Mouse (Mus musculus) embryonic facial prominence, embryonic 11.5 days (tissue): Measurements from ENCODE around the gene Rmnd5b. TPM values are rescaled to one million over a fixed set of nuclear protein-coding genes. Genes with fewer than 3 reads are reported as not detected.

Experiments used
- ATAC-seq: fragments of 200-750 bp; cut with Nextera tagmentation; replicated peaks from 2 replicates; pipeline ENCODE4 v1.8.0; 2017; ENCODE audit warnings: low read depth; ENCODE audit not compliant: insufficient number of reproducible peaks, low FRiP score, low TSS enrichment
- DNase-seq: peaks from one replicate; pipeline ENCODE4 v3.0.0-alpha.2; 2015; ENCODE audit warnings: low spot score
- H3K27ac ChIP-seq: fragments of 300-500 bp; sonication (generic); replicated peaks from 2 replicates; pipeline ENCODE4 v1.5.1; 2014; ENCODE audit warnings: mild to moderate bottlenecking, low read depth, low read length, control low read depth
- H3K27me3 ChIP-seq: fragments of 300-500 bp; sonication (generic); 2 replicates; pipeline ENCODE4 v1.6.1; 2014; ENCODE audit warnings: mild to moderate bottlenecking, low read length, moderate library complexity, mixed read lengths; ENCODE audit not compliant: control insufficient read depth, insufficient read depth
- H3K36me3 ChIP-seq: fragments of 300-500 bp; sonication (generic); replicated peaks from 2 replicates; pipeline ENCODE4 v1.6.1; 2014; ENCODE audit warnings: low read depth, mild to moderate bottlenecking, low read length, moderate library complexity, mixed read lengths; ENCODE audit not compliant: control insufficient read depth, insufficient read depth
- H3K4me1 ChIP-seq: fragments of 300-500 bp; sonication (generic); 2 replicates; pipeline ENCODE4 v1.6.1; 2014; ENCODE audit warnings: low read length, mixed read lengths; ENCODE audit not compliant: control insufficient read depth, insufficient read depth
- H3K4me2 ChIP-seq: fragments of 300-500 bp; sonication (generic); 2 replicates; pipeline ENCODE4 v1.6.1; 2014; ENCODE audit warnings: low read depth, mild to moderate bottlenecking, control low read depth, low read length, moderate library complexity
- H3K4me3 ChIP-seq: fragments of 300-500 bp; sonication (generic); 2 replicates; pipeline ENCODE4 v1.5.1; 2014; ENCODE audit warnings: low read depth, low read length, control low read depth
- H3K9ac ChIP-seq: fragments of 300-500 bp; sonication (generic); replicated peaks from 2 replicates; pipeline ENCODE4 v1.6.1; 2014; ENCODE audit warnings: mild to moderate bottlenecking, control low read depth, low read length
- H3K9me3 ChIP-seq: fragments of 300-500 bp; sonication (generic); replicated peaks from 2 replicates; pipeline ENCODE4 v1.6.1; 2016; ENCODE audit warnings: mild to moderate bottlenecking, low read length, inconsistent platforms, mixed read lengths; ENCODE audit not compliant: control insufficient read depth
- WGBS: fragments of 180-500 bp; shearing (Covaris S2); extraction: QIAGEN DNeasy Blood & Tissue Kit; methylation state at CpG from one replicate; pipeline ENCODE4 v1.1.7; 2014; 5-methylcytosine and 5-hydroxymethylcytosine counted together
- polyA plus RNA-seq: library from polyadenylated mRNA; unstranded; fragments of >200 nt; fragmentation: Nextera tagmentation; extraction: Ambion mirVana; gene quantifications from 2 replicates; pipeline ENCODE4 v1.2.1, GENCODE M21; 2014

Gene Rmnd5b
- polyA plus RNA-seq: 36.0 and 39.0 TPM in 2 replicates

GRCm38 (mm10) chr11:51635525-51636322 is at the start of gene Rmnd5b:
Gene Rmnd5b, minus strand, starts transcription at chr11:51635896.
- H3K4me2 ChIP-seq: peak within 1 kb of the TSS; percentile 81
- no peaks in the 10 kb centered on the region for H3K36me3 ChIP-seq
- ATAC-seq (peak; percentile 68), DNase-seq (peak; percentile 88)
- H3K27ac ChIP-seq: peak within 1 kb of the TSS; percentile 58; the same call in 1 of the 2 replicates
- peak within 1 kb of the TSS; percentile 73 for H3K4me3 ChIP-seq
- H3K9me3 ChIP-seq: no peaks in the 10 kb centered on the region
- WGBS: under 1% methylated on average over 61 of the region's 61 CpGs
- no peaks in the 10 kb centered on the region for H3K4me1 ChIP-seq
- no peaks in the 10 kb centered on the region for H3K27me3 ChIP-seq
- H3K9ac ChIP-seq: peak within 1 kb of the TSS; percentile 64

GRCm38 (mm10) chr11:51681976-51682374 is 46.3 kb upstream of the Rmnd5b start:
- Histone ChIP-seq H3K4me1 (no peaks in the 10 kb centered on the region), H3K36me3 (0 out of 2 replicates have a peak, but pooled peaks cover 2% of the 10 kb centered on the region), H3K9ac (no peak overlapping the region), H3K9me3 (no peaks in the 10 kb centered on the region), H3K4me2 (no peak overlapping the region), H3K4me3 (no peak overlapping the region), H3K27me3 (no peaks in the 10 kb centered on the region), H3K27ac (no peak overlapping the region)
- DNase-seq: no peak
- ATAC-seq: no peak
- WGBS: 47% methylated on average over 8 of the region's 8 CpGs

GRCm38 (mm10) chr11:51681324-51681975 is 45.8 kb upstream of the Rmnd5b start:
- Histone ChIP-seq H3K27ac (no peak overlapping the region), H3K4me1 (no peaks in the 10 kb centered on the region), H3K4me3 (no peak overlapping the region), H3K9me3 (no peaks in the 10 kb centered on the region), H3K27me3 (no peaks in the 10 kb centered on the region), H3K36me3 (0 out of 2 replicates have a peak, but pooled peaks cover 2% of the 10 kb centered on the region), H3K4me2 (no peak overlapping the region), H3K9ac (no peak overlapping the region)
- WGBS: 36% methylated on average over 13 of the region's 13 CpGs
- ATAC-seq: no peak
- peak; percentile 90 for DNase-seq

- H3K27ac ChIP-seq: no peak overlapping the region
- ATAC-seq (no peak), DNase-seq (no peak)
- no peaks in the 10 kb centered on the region for H3K27me3 ChIP-seq
- H3K36me3 ChIP-seq: no peaks in the 10 kb centered on the region
- no peaks in the 10 kb centered on the region for H3K9me3 ChIP-seq
- H3K4me1 ChIP-seq: no peaks in the 10 kb centered on the region
- no peak overlapping the region for H3K4me2 ChIP-seq
- H3K9ac ChIP-seq: no peak overlapping the region
- no peak overlapping the region for H3K4me3 ChIP-seq
- WGBS: 83% methylated on average over 3 of the region's 3 CpGs
Measured at GRCm38 (mm10) chr11:51679466-51679865, 43.8 kb upstream of the Rmnd5b start.

- Histone ChIP-seq H3K36me3 (no peaks in the 10 kb centered on the region), H3K27ac (no peak overlapping the region), H3K4me2 (no peak overlapping the region), H3K9ac (no peak overlapping the region), H3K9me3 (no peaks in the 10 kb centered on the region), H3K4me1 (no peaks in the 10 kb centered on the region), H3K27me3 (no peaks in the 10 kb centered on the region), H3K4me3 (no peak overlapping the region)
- no peak for ATAC-seq
- WGBS: 74% methylated on average over 6 of the region's 6 CpGs
- no peak for DNase-seq
Measured at GRCm38 (mm10) chr11:51677737-51678418, 42.2 kb upstream of the Rmnd5b start.

- H3K4me1 ChIP-seq: no peaks in the 10 kb centered on the region
Measured at GRCm38 (mm10) chr11:51675386-51675785, 39.7 kb upstream of the Rmnd5b start.

GRCm38 (mm10) chr11:51673291-51673690 is 37.6 kb upstream of the Rmnd5b start:
- Histone ChIP-seq H3K4me1 (no peaks in the 10 kb centered on the region), H3K27ac (no peak overlapping the region), H3K4me3 (no peak overlapping the region), H3K4me2 (no peak overlapping the region), H3K9ac (no peak overlapping the region), H3K27me3 (no peaks in the 10 kb centered on the region), H3K9me3 (no peaks in the 10 kb centered on the region), H3K36me3 (no peaks in the 10 kb centered on the region)
- ATAC-seq (no peak), DNase-seq (no peak)
- WGBS: 83% methylated on average over 9 of the region's 9 CpGs

More at GRCm38 (mm10) chr11:51675386-51675785, 39.7 kb upstream of the Rmnd5b start:
- H3K4me2 ChIP-seq: no peak overlapping the region
- DNase-seq (no peak), ATAC-seq (no peak)
- H3K4me3 ChIP-seq: no peak overlapping the region
- H3K27me3 ChIP-seq: no peaks in the 10 kb centered on the region
- no peak overlapping the region for H3K9ac ChIP-seq
- no peak overlapping the region for H3K27ac ChIP-seq
- H3K36me3 ChIP-seq: no peaks in the 10 kb centered on the region
- H3K9me3 ChIP-seq: no peaks in the 10 kb centered on the region
- WGBS: 72% methylated on average over 5 of the region's 5 CpGs
